Mouse (Mus musculus): ENCODE measurements at regions not wholly inside any gene's neighbourhood (a gene's known extent, or its start where the extent isn't known, plus 50 kb on each side); places are given as distances from the start of the nearest gene placed in this dataset.

DNA sequence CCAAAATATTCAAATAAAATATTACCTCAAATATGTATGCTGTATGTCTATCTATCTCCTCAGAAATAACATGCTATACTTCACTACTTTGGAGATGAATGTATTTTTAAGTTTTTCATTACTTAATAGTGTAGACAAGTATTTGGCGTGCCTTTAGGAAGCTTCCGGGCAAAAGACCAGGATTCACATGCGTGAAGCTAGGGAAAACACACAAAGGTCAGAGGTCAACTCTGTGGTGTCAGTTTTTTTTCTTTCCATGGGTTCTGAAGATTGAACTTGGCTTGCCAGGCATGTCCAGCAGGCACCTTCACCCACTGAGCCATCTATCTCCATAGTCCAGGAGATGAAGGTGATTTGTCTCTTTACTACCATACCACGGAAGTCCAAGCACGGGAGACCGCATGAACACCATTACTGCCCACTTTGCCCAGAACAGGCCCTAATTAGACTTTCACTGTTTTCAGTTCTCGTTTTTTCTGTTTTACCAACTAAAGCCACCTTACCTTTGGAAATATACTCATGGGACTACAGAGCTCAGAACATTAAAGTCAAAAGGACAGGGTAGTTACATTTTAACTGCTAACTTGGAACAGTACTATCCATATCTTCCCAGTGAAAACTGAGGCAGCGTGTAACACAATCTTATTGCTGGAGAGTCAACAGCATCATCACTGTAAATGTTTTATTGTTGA, 76.9 kb upstream of the Ak4 start:
- DNase-seq (ENCODE audit: low spot score in 2 of 2): no peak

DNA sequence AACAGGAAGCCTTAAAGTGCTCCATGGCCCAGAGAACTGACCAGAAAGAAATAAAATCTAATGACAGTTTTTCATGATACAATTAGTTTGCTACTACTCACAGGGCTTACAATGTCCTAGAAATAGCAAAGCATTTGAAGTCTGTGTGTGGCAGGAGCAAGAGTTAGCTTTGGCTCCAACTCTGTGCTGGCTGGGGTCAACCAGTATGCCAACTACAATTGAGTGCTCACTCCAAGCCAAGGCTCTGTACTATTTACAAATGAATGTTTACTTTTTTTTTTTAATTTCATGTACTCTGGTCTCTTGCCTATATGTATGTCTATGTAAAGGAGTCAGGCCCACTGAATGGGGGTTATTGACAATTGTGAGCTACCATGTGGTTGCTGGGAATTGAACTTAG, 75.7 kb upstream of the Jak1 start:
- no peak for DNase-seq (ENCODE audit: low spot score in 2 of 2)

DNA sequence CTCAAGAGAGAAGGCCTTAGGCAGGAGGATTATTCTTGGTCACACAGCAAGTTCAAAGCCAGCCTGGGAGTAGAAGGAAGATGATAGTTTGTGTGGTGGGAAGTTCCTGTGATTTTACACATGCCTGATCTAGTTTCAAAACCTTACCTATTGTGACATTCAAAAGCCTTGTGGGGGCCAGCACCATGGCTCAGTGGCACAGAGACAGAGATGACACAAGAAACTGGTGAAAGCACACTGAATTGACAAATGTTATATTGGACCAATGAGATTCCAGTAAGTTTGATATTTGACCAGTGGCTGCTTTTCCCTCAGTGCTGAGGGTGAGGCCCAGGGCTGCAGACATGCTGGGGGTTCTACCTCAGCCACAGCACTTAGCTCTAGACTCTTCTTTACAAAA, 73.1 kb upstream of the Jak1 start:
- DNase-seq (ENCODE audit: low spot score in 2 of 2): no peak

DNA sequence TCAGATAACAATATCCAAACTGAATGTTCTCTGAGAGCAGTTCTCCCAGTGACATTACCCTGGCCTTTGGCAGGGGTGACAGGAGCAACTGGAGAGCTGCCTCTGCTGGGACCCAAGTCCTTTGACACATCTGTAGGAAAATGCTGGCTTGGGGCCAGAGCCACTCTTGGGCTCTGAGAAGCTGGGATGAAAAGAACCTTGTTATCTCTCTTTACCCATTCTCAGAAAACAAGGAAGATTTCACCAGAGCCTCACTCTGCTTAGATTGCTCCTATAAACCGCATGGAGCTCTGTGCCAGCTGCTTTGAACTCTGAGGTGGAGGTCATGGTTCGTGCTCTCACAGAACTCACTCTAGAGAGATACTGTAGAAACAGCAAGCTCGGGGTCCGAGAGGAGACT, 71.7 kb upstream of the Jak1 start:
- DNase-seq (ENCODE audit: low spot score in 2 of 2): no peak

DNA sequence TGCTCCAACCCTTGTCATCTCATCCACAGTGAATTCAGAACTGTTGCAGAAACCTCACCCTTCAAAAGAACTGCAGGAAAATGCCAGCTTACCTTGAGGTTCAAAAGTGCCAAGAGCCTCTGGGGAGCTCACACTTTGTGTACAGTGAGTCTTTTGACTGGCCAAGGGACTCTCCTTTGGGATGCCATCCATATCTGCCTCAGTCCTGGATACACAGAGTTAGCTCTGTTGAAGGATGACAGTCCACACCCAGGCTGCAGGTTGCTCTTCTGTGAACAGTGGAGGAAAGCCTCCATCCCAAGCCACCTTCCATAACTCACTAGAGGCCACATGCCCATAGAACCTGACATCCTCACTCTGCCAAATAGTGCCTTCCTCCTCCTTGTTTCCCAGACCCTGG, 71.3 kb upstream of the Jak1 start:
- no peak for DNase-seq (ENCODE audit: low spot score in 2 of 2)

DNA sequence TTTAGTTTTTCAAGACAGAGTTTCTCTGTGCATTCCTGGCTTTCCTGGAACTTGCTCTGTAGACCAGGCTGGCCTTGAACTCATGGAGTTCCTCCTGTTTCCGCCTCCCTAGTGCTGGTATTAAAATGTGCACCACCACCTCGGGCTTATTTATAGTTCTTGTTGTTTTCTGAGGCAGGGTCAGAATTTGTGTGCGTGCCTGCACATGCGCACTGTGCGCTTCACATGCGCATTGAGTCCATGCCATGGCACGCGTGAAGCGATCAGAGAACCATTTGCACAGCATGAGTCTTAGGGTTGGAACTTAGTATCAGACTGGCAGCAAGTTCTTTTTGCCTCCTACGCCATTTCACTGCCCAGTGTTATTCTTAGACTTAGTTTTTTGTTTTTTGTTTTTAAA, 68.8 kb upstream of the Jak1 start:
- DNase-seq (ENCODE audit: low spot score in 2 of 2): no peak

DNA sequence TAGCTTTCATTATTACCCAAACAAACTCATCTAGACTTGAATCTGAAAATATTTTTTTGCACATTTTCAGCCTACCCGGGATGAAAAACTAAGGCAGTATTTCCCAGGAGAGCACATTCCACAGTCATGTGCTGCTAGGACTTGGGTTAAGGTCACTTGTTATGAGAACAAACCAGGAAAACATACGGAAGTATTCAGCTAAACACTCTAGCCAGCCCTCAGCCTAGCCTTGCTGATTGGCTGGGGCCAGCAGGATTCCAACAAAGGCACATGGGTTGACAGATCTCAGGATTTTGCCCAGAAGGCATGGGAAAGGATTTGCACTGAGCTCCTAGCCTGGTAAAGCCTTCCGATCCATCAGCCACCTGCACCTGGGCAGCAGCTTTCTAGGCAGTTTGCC, 68.0 kb upstream of the Jak1 start:
- no peak for DNase-seq (ENCODE audit: low spot score in 2 of 2)

DNA sequence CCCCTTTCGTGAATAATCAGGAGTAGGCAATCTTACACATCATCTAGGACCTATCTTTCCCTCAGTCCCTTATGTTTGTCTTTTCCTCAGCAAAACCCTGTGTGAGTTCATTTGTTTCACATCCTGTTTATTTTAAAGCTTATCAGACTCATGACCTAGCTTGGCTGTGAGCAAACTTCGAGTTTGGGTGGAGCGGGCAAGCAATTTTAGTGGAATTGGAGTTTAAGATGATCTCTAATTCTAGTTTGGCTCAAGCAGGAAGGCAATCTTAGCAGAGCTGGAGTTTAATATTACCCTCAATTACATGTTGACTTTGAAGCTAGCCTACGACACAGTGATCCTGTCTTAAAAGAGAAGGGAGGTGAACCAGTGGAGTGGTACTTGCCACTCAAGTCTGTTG, 66.1 kb upstream of the Jak1 start:
- no peak for DNase-seq (ENCODE audit: low spot score in 2 of 2)

DNA sequence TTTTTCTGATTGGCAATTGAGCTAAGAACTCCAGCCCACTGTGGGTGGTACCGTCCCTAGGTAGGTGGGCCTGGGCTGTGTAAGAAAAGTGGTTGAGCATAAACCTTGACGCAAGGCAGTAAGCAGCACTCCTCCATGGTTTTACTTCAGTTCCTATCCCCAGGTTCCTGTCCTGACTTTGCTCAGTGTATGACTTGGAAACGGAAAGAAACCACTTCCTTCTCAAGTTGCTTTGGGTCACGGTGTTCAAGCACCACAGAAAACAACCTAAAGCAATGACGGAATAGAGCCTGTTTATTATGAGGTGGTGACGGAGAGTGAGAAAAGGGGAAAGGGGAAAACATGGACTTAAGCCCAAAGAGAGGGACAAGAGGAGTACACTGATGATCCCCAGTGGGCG, 64.0 kb upstream of the Jak1 start:
- DNase-seq (ENCODE audit: low spot score in 2 of 2): no peak

DNA sequence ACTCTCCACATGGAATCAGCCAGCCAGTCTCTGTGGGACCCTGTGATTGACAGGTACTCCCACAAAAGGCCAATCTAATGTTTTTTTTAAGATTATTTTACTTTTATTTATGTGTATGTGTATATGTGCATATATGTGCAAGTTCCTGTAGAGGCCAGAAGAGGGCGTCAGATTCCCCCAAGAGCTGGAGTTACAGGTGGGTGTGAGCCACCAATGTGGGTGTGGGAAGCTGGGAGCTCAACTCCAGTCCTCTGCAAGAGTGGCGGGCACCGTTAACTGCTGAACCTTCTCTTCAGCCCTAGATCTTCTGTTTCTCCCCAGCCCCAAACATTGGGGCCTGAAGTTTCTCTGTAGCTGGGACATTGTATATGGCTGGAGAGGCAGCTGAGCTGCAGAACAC, 61.0 kb upstream of the Jak1 start:
- DNase-seq (ENCODE audit: low spot score in 2 of 2): no peak

DNA sequence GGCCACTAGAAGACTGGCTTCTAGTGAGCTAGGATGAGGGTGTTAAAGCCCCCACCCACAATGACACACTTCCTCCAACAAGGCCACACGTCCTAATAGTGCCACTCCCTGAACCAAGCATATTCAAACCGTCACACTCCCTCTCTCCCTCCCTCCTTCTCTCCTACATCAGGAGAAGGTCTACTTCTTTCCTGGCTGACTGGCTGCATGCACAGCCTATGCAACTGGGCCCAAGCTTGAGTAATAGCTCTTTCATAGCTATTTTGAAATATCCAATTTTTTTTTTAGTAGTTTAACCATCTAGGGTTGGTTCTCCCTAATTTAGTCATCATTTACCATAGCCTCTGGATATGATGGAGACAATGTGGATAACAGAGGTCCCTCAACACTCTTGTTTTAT, 56.6 kb upstream of the Jak1 start:
- DNase-seq (ENCODE audit: low spot score in 2 of 2): no peak

DNA sequence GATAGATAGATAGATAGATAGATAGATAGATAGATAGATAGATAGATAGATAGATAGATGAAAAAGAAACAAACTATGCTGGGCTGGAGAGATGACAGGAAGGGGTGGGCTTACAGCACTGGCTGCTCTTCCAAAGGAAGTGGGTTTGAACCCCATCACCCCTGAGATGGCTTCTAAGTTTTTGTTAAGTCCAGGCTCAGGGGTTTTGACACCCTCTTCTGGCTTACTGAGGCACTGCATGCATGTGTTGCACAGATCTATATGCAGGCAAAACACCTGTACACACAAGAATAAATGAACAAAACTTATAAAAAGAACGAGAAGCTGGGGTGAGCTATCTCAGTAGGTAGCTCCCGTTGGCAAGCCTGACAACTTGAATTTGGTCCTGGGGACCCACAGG, 55.5 kb upstream of the Jak1 start:
- no peak for DNase-seq (ENCODE audit: low spot score in 2 of 2)

DNA sequence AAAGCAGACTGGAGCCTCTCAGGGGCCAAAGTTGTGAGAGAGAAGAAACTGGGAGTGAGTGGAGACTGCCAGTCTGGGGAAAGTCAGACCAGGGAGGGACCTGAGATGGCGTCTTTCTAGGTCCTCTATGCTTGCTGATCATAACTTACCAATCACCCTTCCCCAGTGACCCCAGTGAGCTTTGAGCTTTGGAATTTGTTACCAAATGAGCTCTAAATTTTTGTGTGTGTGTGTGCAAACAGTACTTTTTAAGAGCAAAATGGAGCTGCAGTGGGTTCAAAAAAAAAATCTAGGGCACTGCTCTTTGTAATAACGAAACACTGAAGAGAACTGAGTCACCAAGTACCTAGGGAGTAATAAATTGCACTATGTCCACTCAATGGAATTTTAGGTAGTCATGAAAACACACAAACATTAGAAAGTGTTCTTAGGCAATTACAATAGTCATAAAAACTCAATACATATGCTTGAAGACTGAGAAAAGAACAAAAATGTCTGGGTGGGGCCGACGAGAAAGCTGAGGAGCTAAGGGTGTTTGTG, 54.7 kb upstream of the Jak1 start:
- DNase-seq (ENCODE audit: low spot score in 2 of 2): no peak

DNA sequence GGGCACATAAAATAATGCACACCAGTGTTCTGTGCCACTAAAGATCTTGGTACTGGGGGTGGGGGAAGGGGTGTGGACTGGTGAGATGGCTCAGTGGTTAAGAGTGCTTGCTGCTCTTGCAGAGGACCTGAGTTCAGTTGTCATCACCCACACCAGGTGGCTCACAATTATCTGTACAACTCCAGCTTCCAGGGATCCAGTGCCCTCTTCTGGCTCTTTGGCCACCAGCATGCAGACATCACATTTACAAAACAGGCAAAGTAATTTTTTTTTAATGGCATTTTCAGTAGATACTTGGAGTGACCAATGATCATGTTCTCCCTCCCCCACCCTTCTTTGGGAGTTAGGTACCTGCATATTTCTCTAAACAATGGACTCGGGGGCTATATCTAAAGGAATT, 53.8 kb upstream of the Jak1 start:
- no peak for DNase-seq (ENCODE audit: low spot score in 2 of 2)

DNA sequence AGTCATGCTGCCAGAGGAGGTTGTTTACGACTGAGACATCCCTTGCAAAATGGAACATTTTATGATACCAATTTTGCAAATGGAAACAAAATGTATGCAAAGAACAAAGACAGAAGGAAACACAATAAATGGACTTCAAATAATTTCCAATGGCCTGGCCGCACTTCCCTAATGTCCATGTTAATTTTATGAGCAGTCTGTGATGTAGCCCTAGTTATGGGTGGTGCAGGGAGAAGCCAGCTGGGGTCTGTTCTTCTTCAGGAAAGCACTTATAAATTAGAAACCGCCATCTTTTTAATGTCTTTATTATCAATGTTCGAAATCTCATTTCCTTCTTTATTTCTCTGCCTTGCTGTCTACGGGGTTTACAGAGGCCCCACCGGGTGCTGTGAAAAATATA, 51.0 kb upstream of the Jak1 start:
- DNase-seq (ENCODE audit: low spot score in 2 of 2): no peak

All from frontal cortex, postnatal 10 days (tissue).